Mouse (Mus musculus) hindbrain, embryonic 14.5 days (tissue): Measurements from ENCODE around the gene Jagn1. TPM values are rescaled to one million over a fixed set of nuclear protein-coding genes. Genes with fewer than 3 reads are reported as not detected.

Experiments used
- ATAC-seq: fragments of 200-750 bp; cut with Nextera tagmentation; 2 replicates; pipeline ENCODE4 v1.8.0; 2017; ENCODE audit warnings: moderate number of reproducible peaks, mild to moderate bottlenecking, moderate TSS enrichment, moderate library complexity; ENCODE audit not compliant: low FRiP score
- DNase-seq: peaks from one replicate; pipeline ENCODE4 v3.0.0-alpha.2; 2015; ENCODE audit warnings: low spot score
- H3K27ac ChIP-seq: fragments of 300-500 bp; sonication (generic); 2 replicates; pipeline ENCODE4 v1.5.1; 2014; ENCODE audit warnings: mild to moderate bottlenecking, moderate library complexity
- H3K27me3 ChIP-seq: fragments of 300-500 bp; sonication (generic); 2 replicates; pipeline ENCODE4 v1.6.1; 2014; ENCODE audit warnings: mild to moderate bottlenecking, low read length, mixed read lengths; ENCODE audit not compliant: control insufficient read depth, insufficient read depth
- H3K36me3 ChIP-seq: fragments of 300-500 bp; sonication (generic); replicated peaks from 2 replicates; pipeline ENCODE4 v1.6.1; 2014; ENCODE audit not compliant: control insufficient read depth, insufficient read depth
- H3K4me1 ChIP-seq: fragments of 300-500 bp; sonication (generic); replicated peaks from 2 replicates; pipeline ENCODE4 v1.6.1; 2014; ENCODE audit warnings: antibody characterized with exemption, low read length, mixed read lengths; ENCODE audit not compliant: control insufficient read depth, insufficient read depth
- H3K4me2 ChIP-seq: fragments of 300-500 bp; sonication (generic); replicated peaks from 2 replicates; pipeline ENCODE4 v1.6.1; 2014; ENCODE audit warnings: mild to moderate bottlenecking, moderate library complexity
- H3K4me3 ChIP-seq: fragments of 300-500 bp; sonication (generic); replicated peaks from 2 replicates; pipeline ENCODE4 v1.5.1; 2014; ENCODE audit warnings: mild to moderate bottlenecking, low read length
- H3K9ac ChIP-seq: fragments of 300-500 bp; sonication (generic); 2 replicates; pipeline ENCODE4 v1.6.1; 2014
- H3K9me3 ChIP-seq: fragments of 300-500 bp; sonication (generic); 2 replicates; pipeline ENCODE4 v1.6.1; 2016; ENCODE audit warnings: low read length; ENCODE audit not compliant: control insufficient read depth
- WGBS: fragments of 180-500 bp; shearing (Covaris S2); extraction: QIAGEN DNeasy Blood & Tissue Kit; methylation state at CpG from one replicate; pipeline ENCODE4 v1.1.7; 2014; 5-methylcytosine and 5-hydroxymethylcytosine counted together
- microRNA-seq: library from miRNA; unstranded; fragments of <30 nt; microRNA quantifications from one replicate; pipeline ENCODE4, GENCODE M21; 2016
- polyA plus RNA-seq: library from polyadenylated mRNA; unstranded; fragments of >200 nt; fragmentation: Nextera tagmentation; extraction: Ambion mirVana; gene quantifications from 2 replicates; pipeline ENCODE4 v1.2.1, GENCODE M21; 2014

Gene Jagn1
- polyA plus RNA-seq, 1 experiment from 2014 or later, result 87.9 TPM

DNA sequence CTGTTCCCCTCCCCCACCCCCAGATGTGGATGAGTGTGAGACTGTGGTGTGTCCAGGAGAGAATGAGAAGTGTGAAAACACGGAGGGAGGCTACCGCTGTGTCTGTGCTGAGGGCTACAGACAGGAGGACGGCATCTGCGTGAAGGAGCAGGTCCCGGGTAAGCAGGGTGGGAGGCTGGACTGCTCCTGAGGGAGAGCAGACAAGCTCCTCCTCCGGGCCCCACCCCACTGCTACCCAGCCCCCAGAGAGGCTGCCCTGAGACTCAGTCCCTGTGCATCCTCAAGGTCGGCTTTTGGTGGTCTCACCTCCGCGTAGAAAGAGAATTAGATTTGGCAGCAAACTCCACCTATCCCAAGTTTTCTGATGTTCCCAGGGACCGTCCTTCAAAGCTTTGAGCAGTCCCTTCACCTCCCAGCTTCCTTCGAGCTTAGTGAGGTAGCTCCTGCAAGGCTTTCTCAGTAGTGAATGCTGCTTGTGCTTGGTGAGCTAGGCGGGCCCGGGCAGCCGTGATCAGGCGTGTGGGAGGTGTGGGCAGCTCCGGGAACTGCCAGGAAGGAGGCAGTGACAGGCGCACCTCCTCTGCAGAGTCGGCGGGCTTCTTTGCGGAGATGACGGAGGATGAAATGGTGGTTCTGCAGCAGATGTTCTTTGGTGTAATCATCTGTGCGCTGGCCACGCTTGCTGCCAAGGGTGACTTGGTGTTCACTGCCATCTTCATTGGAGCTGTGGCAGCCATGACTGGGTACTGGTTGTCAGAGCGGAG is 49.9 kb downstream of the Jagn1 start:
- Histone ChIP-seq H3K36me3 (peaks cover 66% of the 10 kb centered on the region), H3K27ac (no peak overlapping the region), H3K9me3 (no peaks in the 10 kb centered on the region), H3K4me1 (0 out of 2 replicates have a peak, but pooled peaks cover 7% of the 10 kb centered on the region), H3K27me3 (peaks cover 7% of the 10 kb centered on the region), H3K4me3 (no peak overlapping the region), H3K4me2 (no peak overlapping the region), H3K9ac (no peak overlapping the region)
- ATAC-seq (no peak), DNase-seq (no peak)
- 77% methylated on average over 24 of the region's 24 CpGs for WGBS

DNA sequence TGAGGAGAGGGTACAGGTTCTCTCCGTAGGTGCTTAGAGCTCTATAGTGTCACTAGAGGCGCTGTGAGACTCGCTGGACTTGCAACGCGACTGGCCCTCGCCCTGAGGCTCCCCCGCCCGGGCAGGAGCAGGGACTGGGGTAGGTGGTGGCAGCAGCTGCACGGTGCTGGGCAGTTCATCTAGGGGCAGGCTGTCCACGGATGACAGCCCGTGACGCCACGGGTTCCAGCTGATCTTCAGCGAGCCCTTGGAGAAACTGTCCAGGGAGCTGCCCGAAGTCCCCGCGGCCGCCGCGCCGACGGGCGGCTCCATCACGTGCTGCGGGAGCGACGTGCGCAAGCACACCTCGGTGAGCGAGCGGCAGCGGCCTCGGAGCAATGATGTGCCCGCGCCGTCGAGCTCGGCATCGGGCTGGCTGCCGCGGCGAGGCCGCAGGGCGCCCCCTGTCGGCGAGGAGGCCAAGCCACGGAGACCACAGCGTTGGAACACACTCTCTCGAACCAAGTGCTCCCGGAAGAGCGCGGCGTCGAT is 52.0 kb downstream of the Jagn1 start:
- ATAC-seq, result peak; percentile 77
- peak; percentile 77 for DNase-seq
- WGBS, result under 1% methylated on average over 53 of the region's 54 CpGs
- Histone ChIP-seq H3K27ac (no peak overlapping the region), H3K4me3 (peak overlapping the region; percentile 32), H3K36me3 (peaks cover 47% of the 10 kb centered on the region), H3K27me3 (peaks cover 7% of the 10 kb centered on the region), H3K9me3 (no peaks in the 10 kb centered on the region), H3K4me1 (0 out of 2 replicates have a peak, but pooled peaks cover 7% of the 10 kb centered on the region), H3K9ac (peak overlapping the region; percentile 46), H3K4me2 (peak overlapping the region; percentile 55)

DNA sequence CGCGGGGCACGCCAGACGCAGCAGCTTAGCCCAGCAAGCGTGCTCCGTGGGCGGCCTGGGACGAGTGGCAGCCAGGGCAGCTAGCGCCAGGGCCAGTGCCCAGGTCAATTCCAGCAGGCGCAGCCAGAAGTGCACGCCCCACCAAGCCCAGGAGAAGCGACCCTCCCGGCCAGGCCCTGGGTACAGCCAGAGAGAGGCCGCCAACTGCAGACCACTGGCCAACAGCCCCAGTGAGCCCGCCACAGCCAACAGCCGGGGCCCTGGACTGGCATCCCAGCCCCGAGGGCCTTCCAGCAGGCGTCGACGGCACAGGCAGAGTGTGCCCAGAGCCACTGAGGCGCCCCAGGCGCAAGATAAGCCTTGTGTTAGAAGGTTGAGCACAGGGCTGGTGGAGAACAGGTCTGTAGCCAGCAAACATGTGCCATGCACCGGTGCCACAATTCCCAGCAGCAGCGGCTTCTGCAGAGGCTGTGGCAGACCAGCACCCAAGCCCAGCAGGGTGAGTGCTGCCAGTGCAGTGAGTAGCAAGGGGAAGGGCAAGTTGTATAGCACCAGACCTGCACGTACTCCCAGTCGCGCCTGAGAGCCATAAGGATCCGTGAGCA is 52.8 kb downstream of the Jagn1 start:
- 0 out of 2 replicates have a peak overlapping the region, but pooled peaks have one; percentile 46 for H3K9ac ChIP-seq
- ATAC-seq, result no peak

More for the DNA sequence above, 52.8 kb downstream of the Jagn1 start:
- no peak for DNase-seq
- Histone ChIP-seq H3K9me3 (no peaks in the 10 kb centered on the region), H3K4me2 (peak overlapping the region; percentile 55), H3K4me1 (0 out of 2 replicates have a peak, but pooled peaks cover 7% of the 10 kb centered on the region), H3K27ac (no peak overlapping the region), H3K27me3 (peaks cover 7% of the 10 kb centered on the region), H3K4me3 (peak overlapping the region; percentile 32), H3K36me3 (peaks cover 39% of the 10 kb centered on the region)
- 54% methylated on average over 28 of the region's 28 CpGs for WGBS

Small RNAs within 50 kb of the gene (microRNA-seq; reads per million reads assigned to microRNA genes)
- not detected for gene Gm24387

Other genes starting within 250 kb of the Jagn1 start
- gene Lhfpl4, start 247.2 kb upstream of the Jagn1 start, polyA plus RNA-seq, result 19.9 and 21.1 TPM in 2 replicates
- 36.3 and 36.7 TPM in 2 replicates for gene Mtmr14, start 204.7 kb upstream of the Jagn1 start, polyA plus RNA-seq
- gene Cpne9, start 160.3 kb upstream of the Jagn1 start, polyA plus RNA-seq, result 2.4 and 5.0 TPM in 2 replicates
- 17.5 and 18.1 TPM in 2 replicates for gene Brpf1, start 135.4 kb upstream of the Jagn1 start, polyA plus RNA-seq
- gene Ogg1, start 115.6 kb upstream of the Jagn1 start, polyA plus RNA-seq, result 8.4 and 9.0 TPM in 2 replicates
- 111 and 123 TPM in 2 replicates for gene Camk1, start 98.6 kb upstream of the Jagn1 start, polyA plus RNA-seq
- gene Tada3, start 64.7 kb upstream of the Jagn1 start, polyA plus RNA-seq, result 62.6 and 67.0 TPM in 2 replicates
- 231 and 235 TPM in 2 replicates for gene Arpc4, start 64.5 kb upstream of the Jagn1 start, polyA plus RNA-seq
- gene Ttll3, start 53.3 kb upstream of the Jagn1 start, polyA plus RNA-seq, result 7.0 and 8.1 TPM in 2 replicates
- 15.0 and 19.0 TPM in 2 replicates for gene Rpusd3, start 23.2 kb upstream of the Jagn1 start, polyA plus RNA-seq
- not detected in 2 replicates for gene Cidec, start 6.8 kb upstream of the Jagn1 start, polyA plus RNA-seq
- 0.27 and 0.31 TPM in 2 replicates for gene Il17re, start 15.9 kb downstream of the Jagn1 start, polyA plus RNA-seq
- 2.4 and 3.0 TPM in 2 replicates for gene Il17rc, start 28.9 kb downstream of the Jagn1 start, polyA plus RNA-seq
- gene Creld1, start 40.7 kb downstream of the Jagn1 start, polyA plus RNA-seq, result 61.5 and 69.9 TPM in 2 replicates
- 10.5 and 10.7 TPM in 2 replicates for gene Prrt3, start 59.4 kb downstream of the Jagn1 start, polyA plus RNA-seq
- gene Emc3, start 89.1 kb downstream of the Jagn1 start, polyA plus RNA-seq, result 107 and 119 TPM in 2 replicates
- 2.1 and 2.5 TPM in 2 replicates for gene Fancd2, start 89.1 kb downstream of the Jagn1 start, polyA plus RNA-seq
- gene Fancd2os, start 158.1 kb downstream of the Jagn1 start, polyA plus RNA-seq, result not detected in 2 replicates
- 261 and 267 TPM in 2 replicates for gene Brk1, start 162.2 kb downstream of the Jagn1 start, polyA plus RNA-seq
- 86.5 and 96.9 TPM in 2 replicates for gene Vhl, start 181.4 kb downstream of the Jagn1 start, polyA plus RNA-seq
- 0.95 and 1.4 TPM in 2 replicates for gene Irak2, start 195.9 kb downstream of the Jagn1 start, polyA plus RNA-seq